Mouse (Mus musculus) liver, embryonic 14.5 days (tissue): ENCODE measurements around the gene Cerk.

Source experiments
- CTCF ChIP-seq: IDR thresholded peaks from 2 replicates; pipeline ENCODE4 v1.5.1; 2016; ENCODE audit warnings: antibody characterized with exemption, low read depth, control low read depth
- EP300 ChIP-seq: IDR thresholded peaks from 2 replicates; pipeline ENCODE4 v1.6.1; 2016; ENCODE audit warnings: antibody characterized with exemption, low read depth

- no peak for TF ChIP-seq EP300
- no peak for TF ChIP-seq CTCF
These were observed 84.4 kb downstream of the Cerk start for GRCm38 (mm10) chr15:86101585-86101984.
